Mouse (Mus musculus) kidney, postnatal 0 days (tissue): ENCODE results near the gene Farsb. TPM values are rescaled to one million over a fixed set of nuclear protein-coding genes. Genes with fewer than 3 reads are reported as not detected.

Experiments used
- ATAC-seq: fragments of 200-750 bp; cut with Nextera tagmentation; replicated peaks from 2 replicates; pipeline ENCODE4 v1.8.0; 2017; ENCODE audit warnings: low read depth, moderate number of reproducible peaks, moderate TSS enrichment, moderate library complexity; ENCODE audit not compliant: low FRiP score
- DNase-seq: peaks from one replicate; pipeline ENCODE4 v3.0.0-alpha.2; 2016; ENCODE audit warnings: low spot score
- H3K27ac ChIP-seq: fragments of 300-500 bp; sonication (generic); 2 replicates; pipeline ENCODE4 v1.5.1; 2014; ENCODE audit warnings: mild to moderate bottlenecking
- H3K27me3 ChIP-seq: fragments of 300-500 bp; sonication (generic); 2 replicates; pipeline ENCODE4 v1.6.1; 2014; ENCODE audit warnings: low read length, mixed read lengths; ENCODE audit not compliant: insufficient read depth
- H3K36me3 ChIP-seq: fragments of 300-500 bp; sonication (generic); 2 replicates; pipeline ENCODE4 v1.6.1; 2014; ENCODE audit warnings: low read length, mixed read lengths; ENCODE audit not compliant: insufficient read depth
- H3K4me1 ChIP-seq: fragments of 300-500 bp; sonication (generic); replicated peaks from 2 replicates; pipeline ENCODE4 v1.6.1; 2014; ENCODE audit warnings: antibody characterized with exemption, low read length, mixed read lengths; ENCODE audit not compliant: insufficient read depth
- H3K4me2 ChIP-seq: fragments of 300-500 bp; sonication (generic); 2 replicates; pipeline ENCODE4 v1.6.1; 2014; ENCODE audit warnings: mild to moderate bottlenecking, low read length, moderate library complexity, mixed read lengths
- H3K4me3 ChIP-seq: fragments of 300-500 bp; sonication (generic); replicated peaks from 2 replicates; pipeline ENCODE4 v1.5.1; 2014; ENCODE audit warnings: low read depth, low read length
- H3K9ac ChIP-seq: fragments of 300-500 bp; sonication (generic); 2 replicates; pipeline ENCODE4 v1.6.1; 2014; ENCODE audit warnings: low read depth, low read length
- H3K9me3 ChIP-seq: fragments of 300-500 bp; sonication (generic); replicated peaks from 2 replicates; pipeline ENCODE4 v1.6.1; 2016; ENCODE audit warnings: low read length, inconsistent platforms, mixed read lengths
- CTCF ChIP-seq: IDR thresholded peaks from 2 replicates; pipeline ENCODE4 v1.5.1; 2016; ENCODE audit warnings: antibody characterized with exemption, low read depth, mild to moderate bottlenecking, moderate library complexity
- WGBS: fragments of 180-500 bp; shearing (Covaris S2); extraction: QIAGEN DNeasy Blood & Tissue Kit; methylation state at CpG from one replicate; pipeline ENCODE4 v1.1.7; 2014; 5-methylcytosine and 5-hydroxymethylcytosine counted together
- polyA plus RNA-seq: library from polyadenylated mRNA; unstranded; fragments of >200 nt; fragmentation: Nextera tagmentation; extraction: Ambion mirVana; gene quantifications from 2 replicates; pipeline ENCODE4 v1.2.1, GENCODE M21; 2015

Farsb gene
- polyA plus RNA-seq, 1 experiment from 2014 or later, result 94.3 TPM

DNA sequence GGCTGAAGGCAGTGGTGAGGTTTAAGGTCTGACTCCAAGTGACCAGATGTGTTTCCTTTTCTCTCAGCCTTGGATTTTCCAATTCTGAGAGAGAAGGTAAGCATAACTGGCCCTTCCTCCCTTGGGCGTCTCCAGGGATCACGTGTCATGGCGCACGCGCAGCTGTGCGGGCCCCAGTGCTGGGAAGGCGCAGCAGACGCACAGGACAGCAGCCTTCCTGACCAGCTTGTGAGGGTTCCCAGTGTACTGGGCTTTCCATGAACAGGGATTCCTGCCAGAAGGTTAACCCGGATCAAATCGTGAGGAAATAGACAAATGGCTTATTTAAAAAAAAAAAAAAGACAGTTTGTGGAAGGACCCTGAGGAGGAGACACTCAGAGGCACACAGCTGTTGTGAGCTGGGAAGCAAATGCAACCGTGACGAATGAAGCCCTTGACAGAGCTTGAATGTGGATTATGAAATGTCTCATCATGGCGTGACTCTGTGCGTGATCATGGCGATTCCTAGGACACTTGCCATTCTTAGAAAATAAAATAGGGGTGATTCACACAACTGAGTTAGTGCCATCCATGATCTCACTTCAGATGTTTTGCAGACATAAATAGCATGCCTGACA, 43.6 kb upstream of the Farsb start:
- 85% methylated on average over 15 of the region's 15 CpGs for WGBS
- Histone ChIP-seq H3K4me2 (no peak overlapping the region), H3K4me3 (no peak overlapping the region), H3K9me3 (no peaks in the 10 kb centered on the region), H3K36me3 (no peaks in the 10 kb centered on the region), H3K27ac (no peak overlapping the region), H3K4me1 (no peaks in the 10 kb centered on the region), H3K27me3 (no peaks in the 10 kb centered on the region), H3K9ac (no peak overlapping the region)
- no peak for ATAC-seq
- no peak for DNase-seq
- no peak for TF ChIP-seq CTCF

DNA sequence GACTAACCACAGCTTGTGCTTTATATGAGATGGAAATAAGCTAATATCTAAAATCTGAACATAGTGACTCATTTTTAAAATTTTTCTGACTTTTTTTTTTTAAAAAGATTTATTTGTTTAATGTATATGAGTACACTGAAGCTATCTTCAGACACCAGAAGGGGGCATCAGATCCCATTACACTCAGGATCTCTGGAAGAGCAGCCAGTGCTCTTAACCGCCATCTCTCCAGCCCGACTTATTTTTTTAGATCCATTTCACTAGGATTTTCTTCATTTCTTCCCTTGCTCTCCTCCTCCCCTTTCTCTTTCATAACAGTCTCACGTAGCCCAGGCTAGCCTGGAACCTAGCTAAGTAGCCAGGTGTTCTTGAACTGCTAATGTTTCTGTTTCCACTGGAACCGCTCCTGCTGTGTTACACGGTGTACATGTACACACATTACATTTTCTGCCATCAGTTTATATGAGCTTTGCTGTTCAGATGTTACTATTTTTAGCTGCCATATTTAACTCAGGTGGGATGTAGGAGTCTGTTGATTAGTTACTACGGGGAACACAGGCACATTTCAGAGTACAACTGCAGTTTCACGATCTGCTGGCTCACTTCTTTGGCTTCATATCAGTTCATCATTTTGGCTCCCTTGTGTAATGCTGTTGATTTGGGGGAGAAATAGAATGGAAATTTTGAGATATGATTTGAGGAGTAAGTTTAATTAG, 42.0 kb upstream of the Farsb start:
- TF ChIP-seq CTCF, result peak; percentile 24; the same call in 1 of the 2 replicates
- no peak for DNase-seq

DNA sequence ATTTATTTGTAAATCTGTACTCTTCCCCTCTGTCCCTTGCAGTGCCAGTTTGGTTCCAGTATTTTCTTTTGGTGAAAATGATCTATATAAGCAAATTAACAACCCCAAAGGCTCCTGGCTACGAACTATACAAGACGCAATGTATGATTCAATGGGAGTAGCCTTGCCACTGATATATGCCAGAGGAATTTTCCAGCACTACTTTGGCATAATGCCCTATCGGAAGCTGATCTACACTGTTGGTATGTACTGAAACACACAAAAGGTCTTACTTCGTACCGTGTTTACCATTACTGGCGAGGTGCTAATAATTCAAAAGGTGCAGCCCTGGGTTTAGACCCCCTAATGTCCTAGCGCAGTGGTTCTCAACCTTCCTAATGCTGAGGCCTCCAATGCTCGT, 40.3 kb upstream of the Farsb start:
- Histone ChIP-seq H3K4me3 (no peak overlapping the region), H3K4me2 (no peak overlapping the region), H3K9me3 (no peaks in the 10 kb centered on the region), H3K9ac (no peak overlapping the region), H3K36me3 (no peaks in the 10 kb centered on the region), H3K27ac (no peak overlapping the region), H3K27me3 (no peaks in the 10 kb centered on the region), H3K4me1 (no peaks in the 10 kb centered on the region)
- TF ChIP-seq CTCF, result no peak
- WGBS, result 84% methylated on average over 8 of the region's 8 CpGs
- ATAC-seq (no peak), DNase-seq (no peak)

More for the DNA sequence above, 42.0 kb upstream of the Farsb start:
- no peak for ATAC-seq
- Histone ChIP-seq H3K4me2 (no peak overlapping the region), H3K9me3 (no peaks in the 10 kb centered on the region), H3K36me3 (no peaks in the 10 kb centered on the region), H3K4me1 (no peaks in the 10 kb centered on the region), H3K27me3 (no peaks in the 10 kb centered on the region), H3K9ac (no peak overlapping the region), H3K27ac (no peak overlapping the region), H3K4me3 (no peak overlapping the region)
- 62% methylated on average over 7 of the region's 7 CpGs for WGBS

DNA sequence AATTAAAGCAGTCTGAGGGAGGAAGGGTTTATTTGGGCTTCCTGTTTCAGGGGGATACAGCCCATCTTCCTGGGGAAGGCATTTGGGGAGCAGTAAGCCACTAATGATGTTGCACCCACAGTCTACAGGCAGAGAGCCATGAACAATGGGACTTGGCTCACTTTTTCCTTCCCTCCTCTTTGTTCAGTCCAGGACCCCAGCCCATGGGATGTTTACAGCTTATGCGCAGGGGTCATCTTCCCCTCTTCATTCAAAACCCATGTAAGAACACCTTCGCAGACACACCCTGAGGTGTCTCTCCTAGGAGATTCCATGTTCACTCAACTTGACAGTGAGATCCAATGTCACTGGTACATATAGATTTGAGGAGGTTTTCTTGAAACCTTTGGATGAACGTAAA, 39.7 kb upstream of the Farsb start:
- Histone ChIP-seq H3K4me1 (no peaks in the 10 kb centered on the region), H3K4me3 (no peak overlapping the region), H3K9me3 (no peaks in the 10 kb centered on the region), H3K36me3 (no peaks in the 10 kb centered on the region), H3K27ac (no peak overlapping the region), H3K27me3 (no peaks in the 10 kb centered on the region), H3K9ac (no peak overlapping the region), H3K4me2 (no peak overlapping the region)
- DNase-seq (no peak), ATAC-seq (no peak)
- no peak for TF ChIP-seq CTCF
- WGBS, result 94% methylated on average over 3 of the region's 3 CpGs

DNA sequence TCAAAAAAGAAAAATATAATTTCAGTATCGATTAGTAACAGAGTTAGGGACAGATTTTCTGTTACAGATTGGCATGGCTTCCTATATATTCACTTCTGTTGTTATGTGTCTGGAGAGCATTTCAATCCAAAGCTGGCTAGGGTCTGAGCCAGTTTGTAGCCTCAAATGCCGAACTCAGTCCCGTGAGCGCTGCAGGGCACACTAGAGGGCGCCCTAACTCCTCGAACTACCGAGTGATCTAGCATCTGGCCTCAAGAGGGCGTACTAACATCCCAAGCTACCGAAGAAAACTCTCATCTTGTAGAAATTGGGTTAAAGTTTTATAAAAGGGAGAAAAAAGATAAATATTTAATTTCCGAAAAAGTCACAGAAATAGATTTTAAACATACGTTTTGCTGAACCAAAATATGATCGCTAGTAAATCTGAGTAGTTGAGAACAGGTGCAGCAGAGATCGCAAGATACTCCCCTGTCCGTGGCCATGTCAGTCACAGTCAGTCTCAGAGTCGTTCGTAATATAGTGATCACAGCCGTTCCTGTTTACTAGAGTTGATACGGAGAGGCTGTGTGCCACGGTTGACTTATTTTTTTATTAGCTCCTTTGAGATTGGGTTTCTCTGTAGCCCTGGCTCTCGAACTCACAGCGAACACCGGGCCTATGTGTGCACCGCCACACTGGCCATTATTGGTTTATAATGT, 36.6 kb upstream of the Farsb start:
- no peaks in the 10 kb centered on the region for H3K36me3 ChIP-seq
- TF ChIP-seq CTCF, result peak; percentile 96
- H3K27me3 ChIP-seq, result no peaks in the 10 kb centered on the region
- DNase-seq (peak; percentile 78), ATAC-seq (0 out of 2 replicates have a peak, but pooled peaks have one; percentile 48)
- H3K4me2 ChIP-seq, result peak overlapping the region; percentile 36; the same call in 1 of the 2 replicates
- WGBS, result 31% methylated on average over 23 of the region's 23 CpGs
- no peaks in the 10 kb centered on the region for H3K4me1 ChIP-seq
- H3K9ac ChIP-seq, result no peak overlapping the region
- H3K9me3 ChIP-seq, result no peaks in the 10 kb centered on the region
- H3K4me3 ChIP-seq, result no peak overlapping the region
- H3K27ac ChIP-seq, result no peak overlapping the region

DNA sequence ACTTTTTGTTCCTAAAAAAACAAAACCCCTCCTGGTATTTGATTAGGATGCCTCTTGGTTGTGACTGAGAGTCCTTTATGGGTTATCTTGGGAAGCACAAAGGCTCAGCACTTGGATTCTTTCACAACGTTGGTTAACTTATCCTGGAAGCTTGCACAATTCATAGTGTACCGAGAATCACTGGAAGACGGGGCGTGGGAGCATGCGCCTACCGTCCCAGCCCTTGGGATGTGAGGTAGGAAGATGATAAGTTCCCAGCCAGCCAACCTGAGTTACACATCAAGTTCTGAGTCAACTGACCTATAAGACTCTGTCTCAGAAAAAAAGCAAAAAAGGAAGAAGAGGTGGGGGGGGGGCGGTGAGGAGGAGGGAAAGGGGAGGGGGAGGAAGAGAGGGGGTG, 30.2 kb upstream of the Farsb start:
- H3K9ac ChIP-seq, result no peak overlapping the region
- H3K4me1 ChIP-seq, result no peaks in the 10 kb centered on the region
- ATAC-seq (no peak), DNase-seq (no peak)
- no peaks in the 10 kb centered on the region for H3K27me3 ChIP-seq
- no peak for TF ChIP-seq CTCF
- H3K9me3 ChIP-seq, result no peaks in the 10 kb centered on the region
- no peaks in the 10 kb centered on the region for H3K36me3 ChIP-seq
- WGBS, result 85% methylated on average over 7 of the region's 7 CpGs
- H3K27ac ChIP-seq, result no peak overlapping the region
- H3K4me2 ChIP-seq, result no peak overlapping the region
- no peak overlapping the region for H3K4me3 ChIP-seq
